Mouse (Mus musculus): ENCODE data around the gene D630045J12Rik.

The D630045J12Rik gene

DNA sequence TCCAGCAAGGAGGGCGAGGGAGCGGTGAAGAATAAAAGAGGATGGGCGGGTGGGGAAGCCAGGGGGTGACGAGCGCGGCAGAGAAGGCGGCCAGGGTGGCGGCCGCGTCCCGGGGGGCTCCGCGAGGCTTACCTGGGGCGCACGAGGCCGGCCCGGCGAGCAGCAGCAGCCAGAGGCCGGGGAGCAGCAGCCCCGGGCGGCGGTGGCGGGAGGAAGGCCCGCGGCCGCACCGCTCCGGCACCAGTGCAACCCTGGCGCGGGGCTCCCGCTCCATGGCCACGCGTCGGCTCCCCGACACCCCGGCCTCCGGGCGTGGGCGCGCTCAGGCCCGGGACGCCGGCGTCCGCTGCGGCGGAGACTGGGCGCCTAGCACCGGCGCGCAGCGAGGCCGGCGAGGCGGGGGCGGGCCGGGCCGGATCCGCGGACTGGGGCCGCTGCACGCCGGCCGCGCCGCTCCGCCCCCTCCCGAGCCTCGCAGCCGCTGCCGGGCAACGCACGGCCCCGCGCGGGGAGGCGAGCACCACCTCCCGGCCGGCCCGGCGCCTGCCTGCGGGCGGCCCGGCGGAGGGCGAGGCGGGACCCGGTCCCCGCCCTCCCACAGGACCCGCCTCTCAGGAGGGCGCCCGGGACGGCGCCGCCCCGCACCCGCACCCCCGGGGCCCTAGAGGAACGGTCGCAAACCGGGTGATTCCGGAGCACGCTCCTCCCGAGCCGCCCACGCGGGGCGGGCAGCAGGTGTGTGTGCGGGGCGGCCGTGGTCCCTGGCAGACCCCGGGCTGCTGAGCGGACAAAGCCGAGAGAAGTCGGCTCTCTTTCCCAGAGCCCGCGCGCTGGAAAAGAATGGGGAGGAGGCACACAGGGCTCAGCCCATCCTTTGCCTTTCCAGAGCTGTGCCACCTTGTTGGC is at the start of gene D630045J12Rik:
TSS of gene D630045J12Rik (minus strand) at position 274 of the 906 bp plus-strand sequence.
- in situ Hi-C loops (cut with MboI, MseI): loop anchor here in 1 of 2 experiments (25.0 kb wide), 1 partner anchor 1533 kb away; no protein-coding TSS in a partner anchor

DNA sequence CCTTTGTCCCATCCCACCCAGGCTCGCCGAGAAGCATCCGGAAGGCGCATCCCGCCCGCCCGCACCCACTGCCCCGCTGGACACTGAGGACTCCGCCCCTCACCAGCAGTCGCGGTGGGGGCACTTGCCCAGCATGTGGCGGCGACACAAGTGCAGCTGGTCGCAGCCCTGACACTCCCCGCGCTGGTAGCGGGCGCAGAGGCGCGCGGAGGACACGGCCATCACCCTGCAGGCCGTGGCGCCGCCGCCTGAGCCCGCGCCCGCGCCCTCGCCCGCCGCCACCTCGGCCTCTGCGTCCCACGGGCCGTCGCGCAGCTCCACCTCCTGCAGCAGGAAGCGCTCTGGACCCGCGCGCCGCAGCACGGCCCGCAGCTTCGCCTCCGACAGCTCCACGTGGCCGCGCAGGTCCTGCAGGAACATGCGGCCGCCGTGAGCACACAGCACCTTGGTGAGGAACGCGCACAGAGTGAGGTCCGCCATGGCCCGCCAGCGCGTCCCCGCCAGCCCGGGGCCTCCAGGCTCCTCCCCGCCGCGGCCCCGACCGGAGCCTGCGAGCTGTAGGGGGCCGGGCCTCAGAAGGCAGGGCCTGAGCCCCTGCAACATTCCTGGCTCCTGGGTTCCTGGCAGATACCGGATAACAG is 45.1 kb upstream of the D630045J12Rik start, which contains the start of gene Zc3hav1l:
TSS of gene Zc3hav1l (minus strand) at position 499 of the 641 bp plus-strand sequence.
- in situ Hi-C loops (cut with MboI, MseI): loop anchor here in 1 of 2 experiments (10.0 kb wide), 1 partner anchor 144 kb away; no protein-coding TSS in a partner anchor

DNA sequence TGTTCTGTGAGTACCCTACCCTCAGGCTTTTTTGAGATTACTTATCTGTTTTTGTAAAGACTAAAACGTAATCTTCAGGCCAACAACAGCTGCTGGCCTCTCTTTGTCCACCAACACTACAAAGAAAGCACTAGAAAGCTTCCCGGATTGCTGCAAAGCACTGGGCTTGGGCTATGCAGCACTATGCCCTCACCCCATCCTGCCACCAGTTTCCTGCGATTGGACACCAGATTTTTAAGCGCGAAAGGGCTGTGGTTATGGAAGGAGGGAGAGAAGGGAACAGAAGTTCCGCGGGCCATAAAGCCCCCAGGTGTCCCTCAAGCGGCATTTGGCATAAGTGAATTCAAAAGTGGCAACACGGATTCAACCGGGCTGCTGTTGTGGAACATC is 44.4 kb upstream of the D630045J12Rik start:
- in situ Hi-C loops (cut with MboI, MseI): loop anchor here in 1 of 2 experiments (10.0 kb wide), 1 partner anchor 143 kb away; no protein-coding TSS in a partner anchor

DNA sequence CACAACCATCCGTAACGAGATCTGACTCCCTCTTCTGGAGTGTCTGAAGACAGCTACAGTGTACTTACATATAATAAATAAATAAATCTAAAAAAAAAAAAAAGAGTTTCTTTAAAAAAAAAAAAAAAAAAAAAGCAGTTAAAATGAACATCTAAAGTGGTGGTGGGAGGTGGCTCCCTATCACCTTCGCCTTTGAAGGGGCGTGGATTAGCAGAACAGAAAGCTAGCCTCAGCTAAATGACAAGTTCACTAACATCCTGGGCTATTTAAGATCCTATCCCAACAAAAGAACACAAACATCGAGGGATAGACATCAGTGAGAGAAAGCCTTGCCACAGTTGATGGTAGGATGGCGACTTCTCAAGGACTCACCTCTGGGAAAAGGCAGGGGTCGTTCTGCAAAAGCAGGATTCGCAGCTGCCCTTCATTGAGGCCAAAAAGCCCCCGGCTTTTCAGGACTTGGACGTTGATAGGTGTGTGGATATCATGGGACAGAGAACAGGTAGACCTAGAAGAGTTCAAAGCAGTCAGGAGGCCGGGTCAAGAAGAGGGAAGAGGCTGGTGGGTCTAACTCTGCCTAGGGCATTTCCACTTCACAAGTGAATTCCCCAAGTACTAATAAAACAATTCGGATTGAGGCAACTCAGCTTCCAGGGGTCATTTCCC is 43.9 kb upstream of the D630045J12Rik start:
- in situ Hi-C loops (cut with MboI, MseI): loop anchor here in 1 of 2 experiments (10.0 kb wide), 1 partner anchor 143 kb away; no protein-coding TSS in a partner anchor

DNA sequence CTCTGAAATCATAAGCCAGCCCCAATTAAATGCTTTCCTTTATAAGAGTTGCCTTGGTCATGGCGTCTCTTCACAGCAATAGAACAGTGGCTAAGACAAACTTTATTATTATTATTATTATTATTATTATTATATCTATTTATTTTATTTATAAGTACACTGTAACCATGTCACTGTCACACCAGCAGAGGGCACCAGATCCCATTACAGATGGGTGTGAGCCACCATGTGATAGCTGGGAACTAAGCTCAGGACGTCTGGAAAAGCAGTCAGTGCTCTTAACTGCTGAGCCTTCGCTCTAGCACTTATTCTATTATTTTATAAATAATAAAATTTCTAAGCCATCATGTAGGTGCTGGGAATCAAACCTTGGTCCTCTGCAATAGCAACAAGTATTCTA is 39.9 kb upstream of the D630045J12Rik start:
- in situ Hi-C loops (cut with MboI, MseI): loop anchor here in 1 of 2 experiments (10.0 kb wide), 1 partner anchor 139 kb away; no protein-coding TSS in a partner anchor

DNA sequence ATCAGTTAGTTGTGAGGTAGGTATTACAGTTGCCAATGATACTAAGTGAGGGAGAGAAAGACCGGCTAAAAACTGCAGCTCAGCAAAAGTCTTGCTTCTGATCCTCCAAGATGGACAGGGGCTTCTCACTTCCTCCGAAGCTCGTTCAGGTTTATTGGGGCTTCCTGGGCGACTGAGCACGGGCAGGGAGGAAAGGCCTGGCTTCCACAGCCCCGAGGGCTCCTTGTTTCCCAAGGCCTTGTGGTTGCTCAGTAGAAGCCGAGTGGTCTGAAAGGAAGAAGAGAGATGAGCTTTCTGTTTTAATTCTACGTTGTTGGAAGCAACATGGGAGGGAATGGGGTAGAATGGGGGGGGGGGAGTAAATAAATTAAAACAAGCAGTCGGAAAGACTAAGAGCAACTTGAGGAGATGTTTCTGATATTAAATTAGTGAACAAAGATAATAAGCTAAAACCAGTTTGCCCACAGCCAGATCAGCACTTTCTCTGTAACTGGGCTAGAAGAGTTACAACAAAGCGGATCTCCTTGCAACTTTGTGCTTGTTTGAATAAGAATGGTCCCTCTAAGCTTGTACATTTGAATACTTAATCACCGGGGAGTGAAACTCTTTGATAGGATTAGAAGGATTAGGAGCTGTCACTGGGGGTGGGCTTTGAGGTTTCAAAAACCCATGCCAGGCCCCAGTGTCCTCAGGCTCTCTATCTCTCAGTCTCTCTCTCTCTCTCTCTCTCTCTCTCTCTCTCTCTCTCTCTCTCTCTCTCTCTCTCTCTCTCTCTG is 39.2 kb upstream of the D630045J12Rik start:
- in situ Hi-C loops (cut with MboI, MseI): loop anchor here in 1 of 2 experiments (10.0 kb wide), 1 partner anchor 138 kb away; no protein-coding TSS in a partner anchor

DNA sequence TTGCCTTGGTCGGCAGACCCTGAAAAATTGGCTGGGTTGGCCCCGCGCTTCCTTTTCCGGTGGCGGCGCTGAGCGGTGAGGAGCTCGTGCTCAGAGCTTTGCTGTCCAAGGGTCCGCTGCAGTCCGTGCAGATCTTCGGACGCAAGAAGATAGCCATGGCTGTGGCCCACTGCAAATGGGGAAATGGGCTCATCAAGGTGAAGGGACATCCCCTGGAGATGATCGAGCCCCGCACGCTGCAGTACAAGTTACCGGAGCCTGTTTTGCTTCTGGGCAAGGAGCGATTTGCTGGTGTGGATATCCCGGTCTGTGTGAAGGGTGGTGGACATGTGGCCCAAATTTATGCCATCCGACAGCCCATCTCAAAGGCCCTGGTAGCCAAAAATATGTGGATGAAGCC is 30.6 kb upstream of the D630045J12Rik start:
- in situ Hi-C loops (cut with MboI, MseI): no loop called here

DNA sequence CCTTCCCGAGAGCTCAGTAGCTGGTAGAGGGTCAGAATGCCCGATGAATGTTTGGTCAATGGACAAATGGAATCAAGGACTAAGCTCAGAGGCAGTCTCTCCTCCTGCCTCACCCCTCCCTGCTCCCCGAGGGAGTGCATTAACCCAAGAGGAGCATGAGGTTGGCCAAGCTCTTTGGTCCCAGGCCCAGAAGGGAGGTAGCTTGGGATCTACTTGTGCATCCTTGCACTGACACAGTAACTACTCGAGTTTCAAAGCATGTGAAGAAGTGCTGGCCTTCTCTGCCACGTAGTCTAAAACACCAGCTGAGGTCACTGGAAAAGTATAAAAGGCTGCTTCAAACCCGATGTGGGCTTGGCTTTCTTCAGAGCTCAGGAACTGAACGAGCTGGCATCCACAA is 10.7 kb upstream of the D630045J12Rik start:
- in situ Hi-C loops (cut with MboI, MseI): loop anchor here (5.0 to 25.0 kb wide), 3 partner anchors 97 to 1523 kb away; no protein-coding TSS in a partner anchor

DNA sequence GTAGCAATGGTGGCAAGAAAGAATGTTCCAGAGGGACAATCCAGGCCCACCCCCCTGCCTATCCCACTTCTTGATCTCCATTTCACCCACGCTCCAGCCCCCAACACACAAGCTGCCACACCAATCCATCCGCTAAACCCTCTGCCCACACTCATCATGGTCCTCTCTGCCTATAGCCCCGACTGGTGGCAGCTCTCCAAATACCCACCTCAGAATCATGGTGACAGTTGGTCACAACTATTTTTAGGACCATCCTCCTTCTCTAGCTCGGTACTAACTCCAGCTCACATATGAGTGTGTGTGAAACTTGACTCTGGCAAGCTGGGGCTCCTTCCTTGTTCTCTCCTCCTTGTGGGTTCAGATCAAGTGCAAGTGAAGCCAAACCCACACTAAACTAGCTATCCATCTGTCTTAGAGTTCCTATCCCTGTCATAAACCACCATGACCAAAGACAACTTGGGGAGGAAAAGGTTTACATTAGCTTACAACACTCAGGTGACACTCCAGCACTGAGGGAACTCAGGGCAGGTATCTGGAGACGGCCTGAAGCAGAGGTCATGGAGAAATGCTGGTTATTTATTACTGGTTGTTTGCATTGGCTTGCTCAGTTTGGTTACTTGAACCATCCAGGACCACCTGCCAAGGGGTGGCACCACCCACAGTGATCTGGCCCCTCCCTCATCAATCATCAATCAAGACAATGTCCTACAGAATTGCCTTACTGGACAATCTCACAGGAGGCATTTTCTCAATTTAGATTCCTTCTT is 9.8 kb upstream of the D630045J12Rik start:
- in situ Hi-C loops (cut with MboI, MseI): loop anchor here (5.0 to 25.0 kb wide), 3 partner anchors 96 to 1524 kb away; no protein-coding TSS in a partner anchor

DNA sequence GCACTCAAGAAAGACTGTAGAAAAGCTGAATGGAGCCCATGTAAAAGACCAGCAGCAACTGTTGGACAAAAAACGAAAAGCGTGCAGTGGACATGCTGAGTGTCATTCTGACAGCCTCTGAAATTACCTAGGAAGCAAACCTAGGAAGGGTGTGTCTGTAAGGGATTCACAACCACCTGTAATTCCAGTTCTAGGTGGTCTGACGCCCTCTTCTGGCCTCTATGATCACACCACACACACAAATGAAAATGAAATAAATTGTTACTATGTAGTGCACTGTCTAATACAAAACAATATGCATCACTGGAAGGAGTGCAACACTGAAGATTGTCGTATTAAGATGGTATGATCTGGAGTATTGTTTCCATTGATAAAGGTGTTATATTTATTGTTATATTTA is 8.1 kb upstream of the D630045J12Rik start:
- in situ Hi-C loops (cut with MboI, MseI): loop anchor here (5.0 to 25.0 kb wide), 3 partner anchors 95 to 1525 kb away; no protein-coding TSS in a partner anchor

DNA sequence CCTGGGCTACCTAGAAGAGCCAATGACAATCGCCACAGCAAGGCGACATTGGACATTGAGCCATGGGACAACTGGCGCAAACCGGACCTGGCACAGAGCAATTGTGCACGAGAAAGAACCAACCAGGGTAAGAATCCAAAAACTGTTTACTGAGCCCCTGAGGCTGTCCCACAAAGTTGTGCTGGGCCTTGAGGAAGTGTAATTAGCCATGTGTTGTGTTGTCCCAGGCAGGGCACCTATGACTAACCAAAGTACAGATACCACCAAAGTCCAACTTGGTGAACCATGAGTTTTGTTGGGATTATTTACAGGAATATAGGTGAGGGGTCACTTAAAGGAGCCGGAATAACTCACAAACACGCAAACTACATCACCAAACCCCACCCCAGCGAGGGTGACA is 3.7 kb upstream of the D630045J12Rik start:
- in situ Hi-C loops (cut with MboI, MseI): loop anchor here in 1 of 2 experiments (25.0 kb wide), 1 partner anchor 1530 kb away; no protein-coding TSS in a partner anchor

DNA sequence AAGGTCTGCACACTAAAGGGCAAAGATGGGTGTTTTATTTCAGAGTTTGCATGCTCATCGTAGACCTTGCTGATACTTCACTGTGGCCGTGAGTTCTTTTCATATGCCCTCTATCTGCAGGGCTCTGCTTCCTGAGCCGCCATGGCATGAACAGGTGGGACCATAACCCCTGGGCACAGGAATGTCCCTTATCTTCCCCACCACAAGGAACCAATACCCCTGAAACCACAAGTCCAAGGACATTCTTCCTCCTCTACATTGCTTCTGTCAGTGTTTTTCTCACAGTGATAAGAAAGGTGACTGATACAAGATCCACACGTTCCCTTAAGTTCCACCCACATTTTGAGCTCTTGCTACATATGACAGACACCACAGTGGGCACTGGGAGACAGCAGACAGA is 3.0 kb upstream of the D630045J12Rik start:
- in situ Hi-C loops (cut with MboI, MseI): loop anchor here in 1 of 2 experiments (25.0 kb wide), 1 partner anchor 1531 kb away; no protein-coding TSS in a partner anchor

DNA sequence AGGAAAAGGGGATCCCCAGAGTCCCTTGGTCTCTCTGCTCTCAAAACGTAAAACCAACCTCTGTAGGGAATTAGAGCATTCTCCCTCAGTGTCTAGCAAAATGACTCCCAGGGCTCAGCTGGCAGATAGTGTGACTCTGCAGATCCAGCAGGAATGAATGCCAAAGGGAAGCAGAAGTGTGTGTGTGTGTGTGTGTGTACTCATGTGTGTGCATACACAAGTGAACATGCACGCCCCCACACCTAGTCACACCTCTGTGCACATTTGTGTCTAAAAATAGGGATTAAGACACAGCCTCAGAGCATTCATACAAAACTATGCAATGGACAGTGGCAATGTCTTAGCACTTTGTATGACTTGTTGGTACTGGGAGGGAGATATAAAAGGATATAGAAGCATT is 2.0 kb upstream of the D630045J12Rik start:
- in situ Hi-C loops (cut with MboI, MseI): loop anchor here in 1 of 2 experiments (25.0 kb wide), 1 partner anchor 1532 kb away; no protein-coding TSS in a partner anchor

DNA sequence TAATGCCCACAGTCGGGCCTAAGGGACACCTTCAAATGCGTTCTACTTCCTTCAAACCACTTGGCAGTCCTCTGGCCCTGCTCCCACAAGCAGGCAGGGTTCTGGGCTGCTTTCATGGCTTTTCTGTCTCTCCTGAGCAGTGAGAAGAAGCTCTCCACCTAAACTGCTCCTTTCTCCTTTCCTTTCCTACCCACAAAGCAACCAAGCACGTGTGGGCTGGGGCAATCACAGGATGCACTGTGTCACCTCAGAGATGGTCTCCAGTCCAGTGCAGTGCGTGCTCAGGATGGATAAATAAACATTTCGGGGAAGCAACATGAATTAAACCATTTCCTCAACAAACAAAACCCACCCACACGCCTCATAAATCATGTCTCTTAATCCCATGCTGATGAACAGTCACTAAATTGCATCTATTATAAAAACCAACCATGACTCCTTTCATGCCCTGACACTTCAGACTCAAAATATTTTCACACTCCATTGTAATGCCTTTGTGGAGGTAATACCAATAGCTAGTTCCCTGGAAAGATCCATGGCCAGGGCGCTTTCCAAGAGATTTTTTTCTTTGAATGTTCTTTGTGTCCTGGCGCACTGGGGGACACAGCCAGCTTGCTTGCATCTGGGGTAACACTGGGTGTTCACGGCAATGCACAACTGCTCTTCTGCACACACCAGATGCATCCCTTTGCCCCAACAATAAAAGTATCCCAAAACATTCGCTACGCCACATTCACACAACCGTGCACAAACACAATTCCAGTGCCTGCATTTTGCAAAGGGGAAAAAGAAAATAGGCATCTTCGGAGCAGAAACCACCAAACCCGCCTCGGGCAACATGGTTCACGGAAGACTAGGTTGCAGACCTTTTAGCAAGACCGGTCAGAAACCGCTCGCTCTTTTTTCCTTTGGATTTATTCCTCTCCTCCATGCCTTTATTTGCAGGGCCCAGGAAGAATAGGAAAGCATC is 758 bp downstream of the D630045J12Rik start:
- in situ Hi-C loops (cut with MboI, MseI): loop anchor here in 1 of 2 experiments (25.0 kb wide), 1 partner anchor 1534 kb away; no protein-coding TSS in a partner anchor

DNA sequence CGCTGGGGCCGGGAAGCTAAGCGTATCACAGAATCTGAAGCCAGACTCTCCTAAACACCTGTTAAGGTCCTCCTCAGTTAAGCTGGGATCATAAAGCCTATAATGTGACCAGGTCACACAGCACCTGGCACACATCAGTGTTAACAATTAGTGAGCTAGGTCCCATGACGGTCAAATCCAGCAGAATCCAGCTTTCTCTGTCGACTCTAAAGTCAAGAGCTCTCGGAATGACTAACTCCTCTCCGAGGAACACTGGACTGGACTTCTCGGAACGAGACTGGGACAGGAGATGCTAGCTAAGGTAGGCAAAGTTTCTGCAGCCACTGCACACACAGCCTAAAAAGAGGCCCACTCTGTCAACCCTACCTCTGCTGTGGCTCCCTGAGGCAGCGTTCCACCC is 1.7 kb downstream of the D630045J12Rik start:
- in situ Hi-C loops (cut with MboI, MseI): loop anchor here in 1 of 2 experiments (25.0 kb wide), 1 partner anchor 1535 kb away; no protein-coding TSS in a partner anchor

DNA sequence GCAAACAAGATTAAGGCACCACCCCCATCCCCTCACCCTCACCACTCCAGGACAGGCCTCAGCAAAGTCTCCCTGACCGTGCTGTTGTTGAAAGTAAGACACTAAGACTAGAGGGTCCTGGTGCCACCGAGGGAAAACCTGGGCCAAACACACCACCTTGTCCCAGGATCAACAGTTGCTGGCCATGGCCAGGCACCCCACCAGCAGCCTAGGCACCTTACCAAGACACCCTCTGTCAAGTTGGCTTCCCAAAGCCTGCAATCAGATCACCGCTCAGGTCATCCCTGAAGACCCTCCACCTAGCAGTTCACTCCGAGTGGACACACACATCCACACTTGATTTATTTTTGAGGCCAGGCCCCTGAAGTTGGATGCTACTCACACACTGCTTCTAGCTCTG is 2.3 kb downstream of the D630045J12Rik start:
- in situ Hi-C loops (cut with MboI, MseI): loop anchor here in 1 of 2 experiments (25.0 kb wide), 1 partner anchor 1536 kb away; no protein-coding TSS in a partner anchor

DNA sequence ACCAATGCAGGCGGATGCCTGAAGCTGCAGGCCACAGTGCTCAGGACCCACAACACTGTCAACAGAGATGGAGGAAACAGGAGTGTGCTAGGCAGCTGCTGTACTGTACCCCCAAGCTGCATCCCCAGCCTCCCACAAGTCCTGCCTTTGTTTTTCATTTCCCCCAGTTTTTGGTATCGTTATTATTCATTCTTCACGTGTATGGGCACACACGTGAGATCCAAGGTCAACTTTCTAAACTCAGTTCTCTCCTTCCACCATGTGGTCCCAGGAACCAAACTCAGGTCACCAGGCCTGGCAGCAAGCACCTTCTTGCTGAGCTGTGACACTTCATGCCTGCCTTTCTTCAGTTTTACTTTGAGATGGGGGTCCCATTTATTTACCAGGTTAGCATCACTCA is 6.4 kb downstream of the D630045J12Rik start:
- in situ Hi-C loops (cut with MboI, MseI): no loop called here

DNA sequence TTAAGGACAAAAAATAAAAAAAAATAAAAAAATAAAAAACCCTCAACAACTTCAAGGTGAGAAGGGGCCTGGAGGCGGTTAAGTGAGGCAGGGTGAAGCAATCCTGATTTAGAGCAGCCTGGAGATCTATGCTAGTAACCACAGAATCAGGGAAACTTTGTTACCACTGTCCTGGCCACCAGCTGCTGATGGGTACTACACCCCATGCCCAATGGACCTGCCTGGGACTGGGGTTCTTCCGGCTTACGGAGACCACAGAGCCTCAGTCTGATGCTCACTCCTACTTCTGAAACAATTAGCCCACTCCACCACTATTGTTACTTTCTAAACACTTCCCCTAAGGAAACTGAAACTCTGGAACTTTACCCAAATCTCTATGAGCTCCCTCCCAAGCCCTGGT is 9.0 kb downstream of the D630045J12Rik start:
- in situ Hi-C loops (cut with MboI, MseI): no loop called here
